Comparison of ENCODE assay signal across 14 mouse cellular contexts in genomic region chr5:55355483-55355882, GRCm38 (mm10).
DNase-seq lines count a peak whose midpoint lies in the region; ATAC-seq and TF ChIP-seq lines count a peak whose summit lies in the region.
"Had no signal": no experiment of that assay in that cellular context is flagged by ENCODE, and none has a peak within 500 bp of the region (broad histone marks: within the 10 kb centered on the region; RNA-seq: fewer than 3 reads in every experiment).

No protein-coding gene starts in this region.

- no peak overlapping the region for H3K4me2 ChIP-seq in hindbrain, postnatal 0 days (ENCODE audit: low read depth, low read length)
- H3K4me2 ChIP-seq in hindbrain, embryonic 13.5 days: no peak overlapping the region
- H3K4me2 ChIP-seq in intestine, embryonic 16.5 days (ENCODE audit: low read depth, low read length): no peak overlapping the region
- H3K4me2 ChIP-seq: forebrain, embryonic 12.5 days; heart, embryonic 12.5 days; liver, embryonic 15.5 days had no signal

- no peak overlapping the region for H3K4me3 ChIP-seq in hindbrain, postnatal 0 days (ENCODE audit: low read length)
- no peak overlapping the region for H3K4me3 ChIP-seq in hindbrain, embryonic 13.5 days
- no peak overlapping the region for H3K4me3 ChIP-seq in embryonic fibroblast, embryonic 13.5 days (ENCODE audit: insufficient read depth, low read length)
- no peak overlapping the region for H3K4me3 ChIP-seq in intestine, embryonic 16.5 days (ENCODE audit: low read length)
- H3K4me3 ChIP-seq: forebrain, embryonic 12.5 days; heart, embryonic 12.5 days; liver, embryonic 15.5 days had no signal

- DNase-seq in hindbrain, postnatal 0 days (ENCODE audit: low spot score): peak; percentile 36
- DNase-seq in 3T3-L1 (ENCODE audit: low read depth, low spot score): peak; percentile 17
- peak; percentile 94 for DNase-seq in Muller cell, postnatal 12 days (ENCODE audit: inconsistent ontology term)
- no peak for DNase-seq in heart, adult 8-10 months (ENCODE audit: low spot score)
- DNase-seq: adrenal gland, postnatal 25 days; cerebellum, adult 11 months; kidney, adult 2 months; lung, postnatal 4 days had no signal

- WGBS in hindbrain, postnatal 0 days: 8% methylated on average over 2 of the region's 2 CpGs
- 31% methylated on average over 2 of the region's 2 CpGs for WGBS in hindbrain, embryonic 13.5 days
- 34% methylated on average over 2 of the region's 2 CpGs for WGBS in intestine, embryonic 16.5 days

- no peaks in the 10 kb centered on the region for H3K9me3 ChIP-seq in hindbrain, postnatal 0 days (ENCODE audit: low read length)
- H3K9me3 ChIP-seq in hindbrain, embryonic 13.5 days: no peaks in the 10 kb centered on the region
- no peaks in the 10 kb centered on the region for H3K9me3 ChIP-seq in intestine, embryonic 16.5 days (ENCODE audit: control insufficient read depth, low read length)
- H3K9me3 ChIP-seq: forebrain, embryonic 12.5 days; heart, embryonic 12.5 days; liver, embryonic 15.5 days had no signal

- no peak overlapping the region for H3K27ac ChIP-seq in hindbrain, postnatal 0 days
- no peak overlapping the region for H3K27ac ChIP-seq in hindbrain, embryonic 13.5 days
- peak overlapping the region; percentile 71 for H3K27ac ChIP-seq in embryonic fibroblast, embryonic 13.5 days (ENCODE audit: insufficient read depth, low read length)
- no peak overlapping the region for H3K27ac ChIP-seq in intestine, embryonic 16.5 days (ENCODE audit: low read length)
- H3K27ac ChIP-seq: forebrain, embryonic 12.5 days; liver, embryonic 15.5 days had no signal

- H3K9ac ChIP-seq in hindbrain, postnatal 0 days (replicated peaks; ENCODE audit: low read length): no peak overlapping the region
- no peak overlapping the region for H3K9ac ChIP-seq in hindbrain, embryonic 13.5 days
- H3K9ac ChIP-seq in intestine, embryonic 16.5 days (ENCODE audit: low read depth, low read length): no peak overlapping the region
- H3K9ac ChIP-seq: forebrain, embryonic 12.5 days; heart, embryonic 12.5 days; liver, embryonic 15.5 days had no signal

- H3K4me1 ChIP-seq in hindbrain, postnatal 0 days (ENCODE audit: insufficient read depth, low read length): no peaks in the 10 kb centered on the region
- H3K4me1 ChIP-seq in hindbrain, embryonic 13.5 days (replicated peaks): no peaks in the 10 kb centered on the region
- H3K4me1 ChIP-seq in embryonic fibroblast, embryonic 13.5 days (ENCODE audit: control insufficient read depth, insufficient read depth, low read length): no peaks in the 10 kb centered on the region
- no peaks in the 10 kb centered on the region for H3K4me1 ChIP-seq in intestine, embryonic 16.5 days (ENCODE audit: control insufficient read depth, insufficient read depth, low read length)
- H3K4me1 ChIP-seq: forebrain, embryonic 12.5 days; heart, embryonic 12.5 days; liver, embryonic 15.5 days had no signal

- TF ChIP-seq POLR2A in embryonic fibroblast, embryonic 13.5 days (IDR thresholded peaks at IDR 0.05; ENCODE audit: low read depth, low read length): no peak

- H3K36me3 ChIP-seq in hindbrain, postnatal 0 days (ENCODE audit: insufficient read depth, low read length): no peaks in the 10 kb centered on the region
- no peaks in the 10 kb centered on the region for H3K36me3 ChIP-seq in hindbrain, embryonic 13.5 days
- no peaks in the 10 kb centered on the region for H3K36me3 ChIP-seq in intestine, embryonic 16.5 days (ENCODE audit: control insufficient read depth, insufficient read depth, low read length)
- H3K36me3 ChIP-seq: forebrain, embryonic 12.5 days; heart, embryonic 12.5 days; liver, embryonic 15.5 days had no signal

- no peaks in the 10 kb centered on the region for H3K27me3 ChIP-seq in hindbrain, postnatal 0 days (ENCODE audit: insufficient read depth, low read length)
- H3K27me3 ChIP-seq in hindbrain, embryonic 13.5 days: no peaks in the 10 kb centered on the region
- H3K27me3 ChIP-seq in intestine, embryonic 16.5 days (replicated peaks; ENCODE audit: control insufficient read depth, insufficient read depth, low read length): no peaks in the 10 kb centered on the region
- H3K27me3 ChIP-seq: forebrain, embryonic 12.5 days; heart, embryonic 12.5 days; liver, embryonic 15.5 days had no signal

- TF ChIP-seq CTCF in hindbrain, postnatal 0 days (IDR thresholded peaks at IDR 0.05; ENCODE audit: low read depth): no peak
- TF ChIP-seq CTCF in embryonic fibroblast, embryonic 13.5 days (IDR thresholded peaks at IDR 0.05; ENCODE audit: borderline replicate concordance, insufficient read depth, low read length): no peak

- ATAC-seq in hindbrain, postnatal 0 days: 0 out of 2 replicates have a peak, but pooled peaks have one; percentile 40
- no peak for ATAC-seq in hindbrain, embryonic 13.5 days (ENCODE audit: low FRiP score)
- ATAC-seq in intestine, embryonic 16.5 days: no peak
